Mouse (Mus musculus) left cerebral cortex, adult 8-10 months (tissue): Measurements from ENCODE around the gene Tmc7. TPM values are rescaled to one million over a fixed set of nuclear protein-coding genes. Genes with fewer than 3 reads are reported as not detected.

ENCODE experiments used
- DNase-seq, 2 experiments: peaks; one replicate each; pipeline ENCODE4 v3.0.0; 2022; ENCODE audit warnings: low spot score in 2 of 2
- total RNA-seq, 4 experiments: library from RNA; stranded (reverse); gene quantifications; 2 replicates each; pipeline ENCODE4 v1.2.4; 2022

Gene Tmc7
- total RNA-seq, 4 experiments from 2014 or later = 15.2 to 20.8 (median 17.5) TPM

- no peak for DNase-seq
Observed at GRCm38 (mm10) chr7:118590726-118591305, 6.3 kb upstream of the Tmc7 start.

- DNase-seq = no peak
Observed at GRCm38 (mm10) chr7:118585856-118586255, 1.3 kb upstream of the Tmc7 start.

GRCm38 (mm10) chr7:118584926-118585325 is 390 bp upstream of the Tmc7 start:
- no peak for DNase-seq

GRCm38 (mm10) chr7:118583821-118584220 is 715 bp downstream of the Tmc7 start:
- no peak for DNase-seq

- DNase-seq = no peak
Observed at GRCm38 (mm10) chr7:118579938-118580337, 4.6 kb downstream of the Tmc7 start.

GRCm38 (mm10) chr7:118578269-118578668 is 6.3 kb downstream of the Tmc7 start:
- no peak for DNase-seq

- no peak for DNase-seq
Observed at GRCm38 (mm10) chr7:118572039-118572438, 12.5 kb downstream of the Tmc7 start.

GRCm38 (mm10) chr7:118571350-118571749 is 13.2 kb downstream of the Tmc7 start:
- DNase-seq = no peak

- DNase-seq = peak in 1 of 2 experiments; percentile 67
Observed at GRCm38 (mm10) chr7:118569121-118569543, 15.4 kb downstream of the Tmc7 start.

GRCm38 (mm10) chr7:118554290-118554689 is 30.2 kb downstream of the Tmc7 start:
- DNase-seq = no peak

- no peak for DNase-seq
Observed at GRCm38 (mm10) chr7:118553881-118554280, 30.7 kb downstream of the Tmc7 start.

- no peak for DNase-seq
Observed at GRCm38 (mm10) chr7:118547451-118547850, 37.1 kb downstream of the Tmc7 start.

- no peak for DNase-seq
Observed at GRCm38 (mm10) chr7:118544128-118544527, 40.4 kb downstream of the Tmc7 start.

GRCm38 (mm10) chr7:118535076-118535475 is 49.5 kb downstream of the Tmc7 start:
- no peak for DNase-seq

- DNase-seq = no peak
Observed at GRCm38 (mm10) chr7:118534326-118534725, 50.2 kb downstream of the Tmc7 start.

GRCm38 (mm10) chr7:118533178-118533578 is 51.4 kb downstream of the Tmc7 start, which contains the start of gene Coq7:
TSS of gene Coq7 (minus strand) at chr7:118533356.
- peak; percentile 93 to 95 for DNase-seq

- DNase-seq = peak; percentile 96 to 98
Observed at GRCm38 (mm10) chr7:118532519-118533177, 51.9 kb downstream of the Tmc7 start.

GRCm38 (mm10) chr7:118526967-118527366 is 57.6 kb downstream of the Tmc7 start:
- DNase-seq = no peak

- DNase-seq = no peak
Observed at GRCm38 (mm10) chr7:118522077-118522476, 62.5 kb downstream of the Tmc7 start.

GRCm38 (mm10) chr7:118519661-118520060 is 64.9 kb downstream of the Tmc7 start:
- no peak for DNase-seq

- DNase-seq = peak in 1 of 2 experiments; percentile 57
Observed at GRCm38 (mm10) chr7:118518687-118519086, 65.8 kb downstream of the Tmc7 start.

GRCm38 (mm10) chr7:118517819-118518218 is 66.7 kb downstream of the Tmc7 start:
- no peak for DNase-seq

GRCm38 (mm10) chr7:118508556-118508955 is 76.0 kb downstream of the Tmc7 start:
- no peak for DNase-seq
